In genomic region chr4:122996221-122996617, GRCm38 (mm10) we compare ENCODE assay signal across 8 mouse cellular contexts. TPM values are rescaled to one million over a fixed set of nuclear protein-coding genes. Genes with fewer than 3 reads are reported as not detected.
DNase-seq lines count a peak whose midpoint lies in the region; ATAC-seq and TF ChIP-seq lines count a peak whose summit lies in the region.

No protein-coding gene starts in this region.

- H3K79me2 ChIP-seq in heart, adult 2 months (replicated peaks; ENCODE audit: control insufficient read depth, insufficient read depth, low read length): no peaks in the 10 kb centered on the region

- H3K4me1 ChIP-seq in heart, adult 2 months (ENCODE audit: control insufficient read depth, insufficient read depth, low read length): no peaks in the 10 kb centered on the region
- H3K4me1 ChIP-seq in forebrain, embryonic 13.5 days: peaks cover 50% of the 10 kb centered on the region
- peaks cover 9% of the 10 kb centered on the region for H3K4me1 ChIP-seq in intestine, embryonic 16.5 days (ENCODE audit: control insufficient read depth, insufficient read depth, low read length)

- H3K9me3 ChIP-seq in forebrain, embryonic 13.5 days (replicated peaks): no peaks in the 10 kb centered on the region
- H3K9me3 ChIP-seq in intestine, embryonic 16.5 days (ENCODE audit: control insufficient read depth, low read length): no peaks in the 10 kb centered on the region

- no peak; the same call in none of the 2 replicates for ATAC-seq in forebrain, embryonic 13.5 days
- peak; percentile 54 for ATAC-seq in intestine, embryonic 16.5 days

- peaks cover 6% of the 10 kb centered on the region; the same call in 1 of the 2 replicates for H3K27me3 ChIP-seq in heart, adult 2 months (ENCODE audit: control insufficient read depth, insufficient read depth, low read length)
- no peaks in the 10 kb centered on the region for H3K27me3 ChIP-seq in forebrain, embryonic 13.5 days
- H3K27me3 ChIP-seq in intestine, embryonic 16.5 days (replicated peaks; ENCODE audit: control insufficient read depth, insufficient read depth, low read length): 0 out of 2 replicates have a peak, but pooled peaks cover 2% of the 10 kb centered on the region

- no peak for TF ChIP-seq EP300 in heart, adult 2 months (IDR thresholded peaks at IDR 0.05; ENCODE audit: insufficient read depth, low read depth, low read length)

- TF ChIP-seq POLR2A in heart, adult 2 months (IDR thresholded peaks at IDR 0.05; ENCODE audit: insufficient read depth, low read depth, low read length): no peak

- peak in 1 of 2 experiments; percentile 49 for DNase-seq in heart, adult 2 months
- no peak for DNase-seq in heart, adult 18-20 months
- DNase-seq in Muller cell, postnatal 12 days (ENCODE audit: inconsistent ontology term): peak; percentile 49
- peak; percentile 28 for DNase-seq in lung, postnatal 14 days
- DNase-seq in spleen, postnatal 14 days (ENCODE audit: low spot score in 2 of 2): peak; percentile 14 to 34
- DNase-seq in right cerebral cortex, postnatal 36 days (ENCODE audit: low spot score in 2 of 2): no peak

- H3K36me3 ChIP-seq in heart, adult 2 months (ENCODE audit: control insufficient read depth, insufficient read depth, low read length): no peaks in the 10 kb centered on the region
- peaks cover 15% of the 10 kb centered on the region for H3K36me3 ChIP-seq in forebrain, embryonic 13.5 days (ENCODE audit: poor library complexity, severe bottlenecking)
- H3K36me3 ChIP-seq in intestine, embryonic 16.5 days (ENCODE audit: control insufficient read depth, insufficient read depth, low read length): no peaks in the 10 kb centered on the region

- peak overlapping the region; percentile 53 for H3K9ac ChIP-seq in heart, adult 2 months (ENCODE audit: low read depth, low read length)
- H3K9ac ChIP-seq in forebrain, embryonic 13.5 days: peak overlapping the region; percentile 98
- peak overlapping the region; percentile 87 for H3K9ac ChIP-seq in intestine, embryonic 16.5 days (ENCODE audit: low read depth, low read length)

- WGBS in heart, adult 2 months: under 1% methylated on average over 32 of the region's 32 CpGs
- under 1% methylated on average over 30 of the region's 32 CpGs for WGBS in forebrain, embryonic 13.5 days
- under 1% methylated on average over 31 of the region's 32 CpGs for WGBS in intestine, embryonic 16.5 days

- peak overlapping the region; percentile 84 for H3K4me2 ChIP-seq in forebrain, embryonic 13.5 days
- H3K4me2 ChIP-seq in intestine, embryonic 16.5 days (ENCODE audit: low read depth, low read length): peak overlapping the region; percentile 98

- H3K4me3 ChIP-seq in heart, adult 2 months: peak overlapping the region; percentile 45
- peak overlapping the region; percentile 94 for H3K4me3 ChIP-seq in forebrain, embryonic 13.5 days
- H3K4me3 ChIP-seq in intestine, embryonic 16.5 days (ENCODE audit: low read length): peak overlapping the region; percentile 77

- TF ChIP-seq CTCF in heart, adult 2 months (IDR thresholded peaks at IDR 0.05): no peak

- intact Hi-C loops in heart, adult 2 months (cut with DNase I): no loop called here

- no peak overlapping the region for H3K27ac ChIP-seq in heart, adult 2 months
- peak overlapping the region; percentile 96 for H3K27ac ChIP-seq in forebrain, embryonic 13.5 days
- H3K27ac ChIP-seq in intestine, embryonic 16.5 days (ENCODE audit: low read length): peak overlapping the region; percentile 57

RNA-seq across cellular contexts. Expression of gene Mycl, which starts 0.8 kb away (rescaled TPM):
- under 1 TPM; 0.10 to 0.18 TPM for total RNA-seq in heart, adult 2 months (2021)
- 0.20 and 0.64 TPM in 2 replicates for polyA plus RNA-seq in heart, adult 2 months (2012; rRNA removed)
- under 1 TPM; 0.25 to 0.87 TPM for total RNA-seq in heart, adult 18-20 months (2021)
- 59.3 and 63.3 TPM in 2 replicates for polyA plus RNA-seq in forebrain, embryonic 13.5 days (2015; fragmentation: Nextera tagmentation; extraction: Ambion mirVana)
- polyA plus RNA-seq in intestine, embryonic 16.5 days (2015; fragmentation: Nextera tagmentation; extraction: Ambion mirVana): 5.1 and 5.3 TPM in 2 replicates

RNA-seq across cellular contexts. Expression of gene Trit1, which starts 20.2 kb away (rescaled TPM):
- 1 to 10 TPM; 5.4 to 5.5 TPM for total RNA-seq in heart, adult 2 months (2021)
- polyA plus RNA-seq in heart, adult 2 months (2012; rRNA removed): 2.4 and 2.8 TPM in 2 replicates
- total RNA-seq in heart, adult 18-20 months (2021): 1 to 10 TPM; 4.9 to 5.5 TPM
- 26.0 and 31.9 TPM in 2 replicates for polyA plus RNA-seq in forebrain, embryonic 13.5 days (2015; fragmentation: Nextera tagmentation; extraction: Ambion mirVana)
- polyA plus RNA-seq in intestine, embryonic 16.5 days (2015; fragmentation: Nextera tagmentation; extraction: Ambion mirVana): 12.7 and 16.0 TPM in 2 replicates

RNA-seq across cellular contexts. Expression of gene Mfsd2a, which starts 35.2 kb away (rescaled TPM):
- under 1 TPM; 0.23 to 0.39 TPM for total RNA-seq in heart, adult 2 months (2021)
- 0.12 TPM in 1 of 2 replicates, not detected in the other for polyA plus RNA-seq in heart, adult 2 months (2012; rRNA removed)
- total RNA-seq in heart, adult 18-20 months (2021): 1 to 10 TPM in 1 of 2 experiments, not detected in 1; 2.8 TPM
- 26.7 and 28.2 TPM in 2 replicates for polyA plus RNA-seq in forebrain, embryonic 13.5 days (2015; fragmentation: Nextera tagmentation; extraction: Ambion mirVana)
- polyA plus RNA-seq in intestine, embryonic 16.5 days (2015; fragmentation: Nextera tagmentation; extraction: Ambion mirVana): 3.3 and 4.0 TPM in 2 replicates

Comparison
In these comparisons a context has a peak if more than half of its experiments do, and no peak if none do; other contexts are left out.
1. DNase-seq: peak in Muller cell, postnatal 12 days (single experiment), lung, postnatal 14 days (single experiment) and spleen, postnatal 14 days (2 of 2); none in heart, adult 18-20 months (0 of 2) and right cerebral cortex, postnatal 36 days (0 of 2).
2. Peak in every context shown above with its lines, with median percentiles within 50 percentile points of each other: H3K4me3 ChIP-seq and H3K9ac ChIP-seq.